Mouse (Mus musculus) intestine, embryonic 14.5 days (tissue): ENCODE data around the gene Mrpl42. TPM values are rescaled to one million over a fixed set of nuclear protein-coding genes. Genes with fewer than 3 reads are reported as not detected.
"Not testable (repeated sequence)": the region's sequence is repeated elsewhere in the genome, so short reads cannot be mapped to it uniquely, and the experiment has no call there.

Source experiments
- ATAC-seq: fragments of 200-750 bp; cut with Nextera tagmentation; replicated peaks from 2 replicates; pipeline ENCODE4 v1.8.0; 2017; ENCODE audit warnings: low read depth, moderate number of reproducible peaks, moderate TSS enrichment, moderate library complexity; ENCODE audit not compliant: low FRiP score, low TSS enrichment
- DNase-seq: peaks from one replicate; pipeline ENCODE4 v3.0.0-alpha.2; 2018; ENCODE audit warnings: low spot score
- H3K27ac ChIP-seq: fragments of 300-500 bp; sonication (generic); 2 replicates; pipeline ENCODE4 v1.5.1; 2014; ENCODE audit warnings: low read depth, mild to moderate bottlenecking, control low read depth
- H3K27me3 ChIP-seq: fragments of 300-500 bp; sonication (generic); replicated peaks from 2 replicates; pipeline ENCODE4 v1.6.1; 2014; ENCODE audit warnings: low read length, control low read depth; ENCODE audit not compliant: control insufficient read depth, insufficient read depth
- H3K36me3 ChIP-seq: fragments of 300-500 bp; sonication (generic); 2 replicates; pipeline ENCODE4 v1.6.1; 2014; ENCODE audit warnings: low read length, control low read depth; ENCODE audit not compliant: control insufficient read depth, insufficient read depth
- H3K4me1 ChIP-seq: fragments of 300-500 bp; sonication (generic); replicated peaks from 2 replicates; pipeline ENCODE4 v1.6.1; 2014; ENCODE audit warnings: low read length, control low read depth, mixed read lengths; ENCODE audit not compliant: control insufficient read depth, insufficient read depth
- H3K4me2 ChIP-seq: fragments of 300-500 bp; sonication (generic); 2 replicates; pipeline ENCODE4 v1.6.1; 2014; ENCODE audit warnings: low read length
- H3K4me3 ChIP-seq: fragments of 300-500 bp; sonication (generic); 2 replicates; pipeline ENCODE4 v1.5.1; 2014; ENCODE audit warnings: low read depth, low read length, control low read depth, mixed read lengths
- H3K9ac ChIP-seq: fragments of 300-500 bp; sonication (generic); 2 replicates; pipeline ENCODE4 v1.6.1; 2014; ENCODE audit warnings: mild to moderate bottlenecking, low read length
- H3K9me3 ChIP-seq: fragments of 300-500 bp; sonication (generic); 2 replicates; pipeline ENCODE4 v1.6.1; 2016; ENCODE audit warnings: low read length, control low read depth; ENCODE audit not compliant: control insufficient read depth
- WGBS: fragments of 180-500 bp; shearing (Covaris S2); extraction: QIAGEN DNeasy Blood & Tissue Kit; methylation state at CpG from one replicate; pipeline ENCODE4 v1.1.7; 2014; 5-methylcytosine and 5-hydroxymethylcytosine counted together
- polyA plus RNA-seq: library from polyadenylated mRNA; unstranded; fragments of >200 nt; fragmentation: Nextera tagmentation; extraction: Ambion mirVana; gene quantifications from 2 replicates; pipeline ENCODE4 v1.2.1, GENCODE M21; 2014

Mrpl42 gene
- 380 and 384 TPM in 2 replicates for polyA plus RNA-seq

- H3K9ac ChIP-seq: peak within 1 kb of the TSS; percentile 89
- H3K4me3 ChIP-seq: peak within 1 kb of the TSS; percentile 94
- no peaks in the 10 kb centered on the region for H3K9me3 ChIP-seq
- H3K4me2 ChIP-seq: peak within 1 kb of the TSS; percentile 75
- no peaks in the 10 kb centered on the region for H3K27me3 ChIP-seq
- peak; percentile 91 for DNase-seq
- H3K27ac ChIP-seq: peak within 1 kb of the TSS; percentile 79
- peaks cover 12% of the 10 kb centered on the region for H3K4me1 ChIP-seq
- under 1% methylated on average over 35 of the region's 35 CpGs for WGBS
- peak; percentile 94 for ATAC-seq
- H3K36me3 ChIP-seq: peaks cover 12% of the 10 kb centered on the region
Observed at GRCm38 (mm10) chr10:95501463-95502081, at the start of gene Mrpl42. Gene Mrpl42 (minus strand): TSS chr10:95501940.

GRCm38 (mm10) chr10:95550506-95550905 lies 48.8 kb upstream of the Mrpl42 start:
- Histone ChIP-seq H3K4me3 (no peak overlapping the region), H3K27me3 (no peaks in the 10 kb centered on the region), H3K9me3 (no peaks in the 10 kb centered on the region), H3K4me2 (no peak overlapping the region), H3K27ac (no peak overlapping the region), H3K36me3 (peaks cover 56% of the 10 kb centered on the region), H3K4me1 (no peaks in the 10 kb centered on the region), H3K9ac (no peak overlapping the region)
- DNase-seq (no peak), ATAC-seq (no peak)
- 78% methylated on average over 1 of the region's 1 CpGs for WGBS

GRCm38 (mm10) chr10:95549080-95549479 lies 47.3 kb upstream of the Mrpl42 start:
- not testable (repeated sequence) for ATAC-seq, H3K9me3 ChIP-seq, H3K9ac ChIP-seq, H3K4me2 ChIP-seq, H3K27me3 ChIP-seq, DNase-seq, H3K4me3 ChIP-seq, H3K27ac ChIP-seq, H3K4me1 ChIP-seq
- WGBS: 67% methylated on average over 5 of the region's 5 CpGs
- peaks cover 70% of the 10 kb centered on the region for H3K36me3 ChIP-seq

GRCm38 (mm10) chr10:95548154-95548826 lies 46.5 kb upstream of the Mrpl42 start:
- Histone ChIP-seq H3K27ac (no peak overlapping the region), H3K36me3 (peaks cover 75% of the 10 kb centered on the region), H3K4me2 (no peak overlapping the region), H3K4me1 (no peaks in the 10 kb centered on the region), H3K9me3 (no peaks in the 10 kb centered on the region), H3K4me3 (no peak overlapping the region), H3K9ac (no peak overlapping the region), H3K27me3 (no peaks in the 10 kb centered on the region)
- DNase-seq (no peak), ATAC-seq (no peak)
- WGBS: 85% methylated on average over 11 of the region's 11 CpGs

- H3K4me3 ChIP-seq: no peak overlapping the region
- no peak overlapping the region for H3K4me2 ChIP-seq
- H3K9me3 ChIP-seq: no peaks in the 10 kb centered on the region
- peaks cover 79% of the 10 kb centered on the region for H3K36me3 ChIP-seq
- DNase-seq: no peak
- no peak for ATAC-seq
- H3K9ac ChIP-seq: no peak overlapping the region
- H3K27me3 ChIP-seq: no peaks in the 10 kb centered on the region
- 96% methylated on average over 2 of the region's 2 CpGs for WGBS
- H3K4me1 ChIP-seq: no peaks in the 10 kb centered on the region
- H3K27ac ChIP-seq: no peak overlapping the region
Observed at GRCm38 (mm10) chr10:95546178-95546577, 44.4 kb upstream of the Mrpl42 start.

- no peak overlapping the region for H3K4me3 ChIP-seq
- H3K36me3 ChIP-seq: peaks cover 68% of the 10 kb centered on the region
Observed at GRCm38 (mm10) chr10:95545051-95545450, 43.3 kb upstream of the Mrpl42 start.

GRCm38 (mm10) chr10:95544651-95545050 lies 42.9 kb upstream of the Mrpl42 start:
- Histone ChIP-seq H3K4me3 (no peak overlapping the region), H3K4me2 (no peak overlapping the region), H3K4me1 (no peaks in the 10 kb centered on the region), H3K36me3 (peaks cover 64% of the 10 kb centered on the region), H3K27me3 (no peaks in the 10 kb centered on the region), H3K9ac (no peak overlapping the region), H3K27ac (no peak overlapping the region), H3K9me3 (no peaks in the 10 kb centered on the region)
- ATAC-seq (no peak), DNase-seq (no peak)
- WGBS: 75% methylated on average over 2 of the region's 2 CpGs

More at GRCm38 (mm10) chr10:95545051-95545450, 43.3 kb upstream of the Mrpl42 start:
- no peak for DNase-seq
- no peak for ATAC-seq
- Histone ChIP-seq H3K9me3 (no peaks in the 10 kb centered on the region), H3K27me3 (no peaks in the 10 kb centered on the region), H3K4me2 (no peak overlapping the region), H3K27ac (no peak overlapping the region), H3K4me1 (no peaks in the 10 kb centered on the region), H3K9ac (no peak overlapping the region)
- 69% methylated on average over 4 of the region's 4 CpGs for WGBS

GRCm38 (mm10) chr10:95544004-95544403 lies 42.3 kb upstream of the Mrpl42 start:
- Histone ChIP-seq H3K27me3 (no peaks in the 10 kb centered on the region), H3K4me3 (no peak overlapping the region), H3K27ac (no peak overlapping the region), H3K9ac (no peak overlapping the region), H3K4me2 (no peak overlapping the region), H3K9me3 (no peaks in the 10 kb centered on the region), H3K4me1 (no peaks in the 10 kb centered on the region), H3K36me3 (peaks cover 58% of the 10 kb centered on the region)
- ATAC-seq (no peak), DNase-seq (no peak)

- DNase-seq: no peak
- Histone ChIP-seq H3K4me3 (no peak overlapping the region), H3K27me3 (no peaks in the 10 kb centered on the region), H3K27ac (no peak overlapping the region), H3K9ac (no peak overlapping the region), H3K4me2 (no peak overlapping the region), H3K4me1 (no peaks in the 10 kb centered on the region), H3K36me3 (peaks cover 52% of the 10 kb centered on the region), H3K9me3 (no peaks in the 10 kb centered on the region)
- WGBS: 79% methylated on average over 2 of the region's 2 CpGs
- ATAC-seq: no peak
Observed at GRCm38 (mm10) chr10:95543377-95543776, 41.6 kb upstream of the Mrpl42 start.
